Mouse (Mus musculus) liver, embryonic 14.5 days (tissue): ENCODE measurements around the gene Acaca. TPM values are rescaled to one million over a fixed set of nuclear protein-coding genes. Genes with fewer than 3 reads are reported as not detected.

Source experiments
- ATAC-seq: fragments of 200-750 bp; cut with Nextera tagmentation; 2 replicates; pipeline ENCODE4 v1.8.0; 2017; ENCODE audit warnings: moderate number of reproducible peaks, mild to moderate bottlenecking, moderate library complexity; ENCODE audit not compliant: insufficient read depth
- DNase-seq, 3 experiments: peaks; one replicate each; pipeline ENCODE4 v3.0.0-alpha.2; 2012 to 2013; ENCODE audit warnings: low read depth in 3 of 3, low spot score in 3 of 3
- H3K27ac ChIP-seq: fragments of 300-500 bp; sonication (generic); 2 replicates; pipeline ENCODE4 v1.5.1; 2014; ENCODE audit warnings: moderate library complexity, mild to moderate bottlenecking, control low read depth, inconsistent platforms
- H3K27me3 ChIP-seq: fragments of 300-500 bp; sonication (generic); 2 replicates; pipeline ENCODE4 v1.6.1; 2014; ENCODE audit warnings: mild to moderate bottlenecking, low read length, moderate library complexity; ENCODE audit not compliant: control insufficient read depth, insufficient read depth
- H3K36me3 ChIP-seq: fragments of 300-500 bp; sonication (generic); replicated peaks from 2 replicates; pipeline ENCODE4 v1.6.1; 2014; ENCODE audit warnings: low read depth; ENCODE audit not compliant: control insufficient read depth, insufficient read depth
- H3K4me1 ChIP-seq, 2 experiments: fragments of 200-500 bp in 1 of 2; fragments of 300-500 bp in 1 of 2; sonication (generic) in 1 of 2; replicated peaks; 2 replicates each; pipeline ENCODE4 v1.6.1; 2012 to 2014; ENCODE audit warnings: antibody characterized with exemption in 1 of 2, inconsistent platforms in 1 of 2, low read length in 1 of 2; ENCODE audit not compliant: control insufficient read depth in 2 of 2, insufficient read depth in 2 of 2
- H3K4me2 ChIP-seq: fragments of 300-500 bp; sonication (generic); 2 replicates; pipeline ENCODE4 v1.6.1; 2014; ENCODE audit warnings: low read depth, mild to moderate bottlenecking, control low read depth, moderate library complexity
- H3K4me3 ChIP-seq, 2 experiments: fragments of 200-500 bp in 1 of 2; fragments of 300-500 bp in 1 of 2; sonication (generic) in 1 of 2; 2 replicates each; pipeline ENCODE4 v1.5.1; 2012 to 2014; ENCODE audit warnings: low read depth in 2 of 2, low read length in 2 of 2, mild to moderate bottlenecking in 2 of 2, control low read depth in 1 of 2, inconsistent platforms in 1 of 2, moderate library complexity in 1 of 2; ENCODE audit not compliant: insufficient read depth in 1 of 2
- H3K9ac ChIP-seq: fragments of 300-500 bp; sonication (generic); replicated peaks from 2 replicates; pipeline ENCODE4 v1.6.1; 2014; ENCODE audit warnings: mild to moderate bottlenecking, control low read depth, moderate library complexity
- H3K9me3 ChIP-seq: fragments of 300-500 bp; sonication (generic); 2 replicates; pipeline ENCODE4 v1.6.1; 2016; ENCODE audit warnings: low read length, mixed read lengths; ENCODE audit not compliant: control insufficient read depth
- CTCF ChIP-seq: IDR thresholded peaks from 2 replicates; pipeline ENCODE4 v1.5.1; 2016; ENCODE audit warnings: antibody characterized with exemption, low read depth, control low read depth
- EP300 ChIP-seq: IDR thresholded peaks from 2 replicates; pipeline ENCODE4 v1.6.1; 2016; ENCODE audit warnings: antibody characterized with exemption, low read depth
- WGBS: fragments of 180-500 bp; shearing (Covaris S2); extraction: QIAGEN DNeasy Blood & Tissue Kit; methylation state at CpG from one replicate; pipeline ENCODE4 v1.1.7; 2014; ENCODE audit not compliant: insufficient replicate concordance; 5-methylcytosine and 5-hydroxymethylcytosine counted together
- polyA plus RNA-seq, 2 experiments: library from polyadenylated mRNA; depleted of rRNA in 1 of 2; stranded (reverse) in 1 of 2; unstranded in 1 of 2; fragments of >200 nt; fragmentation: Nextera tagmentation in 1 of 2; extraction: Ambion mirVana in 1 of 2; gene quantifications; 2 replicates each; pipeline versions ENCODE4 v1.2.1 to v1.2.3; 2012 to 2014

Gene Acaca
- polyA plus RNA-seq, 2 experiments, result 4.7 to 6.6 TPM

DNA sequence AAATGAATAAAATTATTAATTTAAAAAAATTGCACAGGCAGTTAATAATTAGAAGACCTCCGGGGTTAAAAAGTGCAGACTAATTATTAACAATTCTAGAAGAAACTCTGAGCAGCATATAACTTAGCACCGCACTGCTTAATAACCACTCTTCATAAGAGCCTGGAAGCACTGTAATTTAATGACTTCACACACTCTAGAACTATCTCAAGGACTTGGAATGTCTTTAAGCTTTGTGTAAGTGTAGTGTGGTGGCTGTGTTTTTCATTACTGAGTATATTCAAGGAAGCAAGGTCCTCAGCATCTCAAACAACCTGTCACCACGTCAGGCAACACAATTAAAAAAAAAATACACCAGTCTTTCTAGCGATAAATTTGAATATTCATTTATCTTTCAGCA, 34.4 kb upstream of the Acaca start:
- Histone ChIP-seq H3K27ac (no peak overlapping the region), H3K36me3 (no peaks in the 10 kb centered on the region; the same call in 1 of the 2 replicates), H3K4me1 (no peaks in the 10 kb centered on the region), H3K9me3 (no peaks in the 10 kb centered on the region), H3K4me2 (no peak overlapping the region), H3K4me3 (no peak overlapping the region), H3K27me3 (no peaks in the 10 kb centered on the region), H3K9ac (no peak overlapping the region)
- TF ChIP-seq CTCF, result no peak
- TF ChIP-seq EP300, result no peak
- WGBS, result 72% methylated on average over 4 of the region's 4 CpGs
- DNase-seq (no peak), ATAC-seq (no peak)

DNA sequence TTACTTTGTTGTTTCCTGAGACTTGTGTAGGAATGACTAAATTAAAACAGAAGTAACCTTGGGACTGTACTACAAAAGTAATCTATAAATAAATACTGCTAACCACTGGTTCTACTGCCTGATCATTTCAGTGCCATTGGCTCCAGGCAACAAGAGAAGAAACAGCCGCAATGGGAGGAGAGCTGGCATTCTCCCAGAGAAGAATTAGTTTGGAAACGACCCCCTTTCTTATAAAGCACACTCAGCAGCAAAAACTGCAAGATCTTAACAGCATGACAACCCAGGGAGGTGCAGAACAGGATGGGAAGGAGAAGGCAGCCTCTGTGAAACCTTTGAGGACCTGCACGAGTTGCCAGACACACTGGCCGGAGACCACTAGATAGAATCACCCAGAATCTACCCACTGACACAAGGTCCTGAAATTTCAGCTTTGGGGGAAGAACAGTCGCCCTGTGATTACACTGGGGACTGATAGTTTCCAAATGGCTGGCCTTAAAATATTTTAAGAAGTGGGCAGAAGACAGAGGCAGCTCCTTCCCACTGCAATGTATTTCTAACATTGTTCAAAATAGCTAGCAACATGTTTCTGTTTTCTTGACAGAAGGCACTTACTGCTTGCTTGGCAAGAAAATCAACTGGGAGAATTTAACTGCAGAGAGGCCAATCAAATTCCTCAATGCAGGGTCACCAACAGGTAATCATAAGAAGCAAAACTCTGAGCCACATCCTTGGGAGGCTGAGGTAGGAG, 32.0 kb upstream of the Acaca start:
- WGBS, result 68% methylated on average over 5 of the region's 5 CpGs
- ATAC-seq (no peak), DNase-seq (no peak)
- no peak overlapping the region for H3K27ac ChIP-seq
- H3K4me2 ChIP-seq, result no peak overlapping the region
- H3K4me1 ChIP-seq, result no peaks in the 10 kb centered on the region
- H3K9me3 ChIP-seq, result no peaks in the 10 kb centered on the region
- peaks cover 3% of the 10 kb centered on the region for H3K36me3 ChIP-seq
- TF ChIP-seq CTCF, result no peak
- no peak for TF ChIP-seq EP300
- no peaks in the 10 kb centered on the region for H3K27me3 ChIP-seq
- H3K4me3 ChIP-seq, result no peak overlapping the region
- H3K9ac ChIP-seq, result no peak overlapping the region

DNA sequence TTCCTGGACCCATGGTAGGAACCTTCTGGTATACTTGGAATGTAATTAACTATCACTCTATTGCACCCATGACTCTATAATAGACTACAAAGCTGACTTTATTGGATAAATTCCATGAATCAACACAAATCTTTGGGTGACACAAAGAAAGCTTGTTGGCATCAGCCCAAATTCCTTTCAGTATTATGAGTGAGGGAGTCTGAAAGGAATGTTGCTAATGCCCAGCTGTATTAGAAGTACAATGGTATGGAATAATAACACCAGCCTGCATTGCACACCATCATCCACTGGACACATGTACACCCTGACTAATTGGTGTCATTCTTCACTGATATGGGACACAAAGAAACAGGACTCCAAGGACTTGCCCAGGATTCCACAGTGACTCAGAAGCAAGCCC, 28.3 kb upstream of the Acaca start:
- H3K4me2 ChIP-seq, result no peak overlapping the region
- no peaks in the 10 kb centered on the region for H3K9me3 ChIP-seq
- H3K36me3 ChIP-seq, result peaks cover 8% of the 10 kb centered on the region
- no peak overlapping the region for H3K9ac ChIP-seq
- DNase-seq, result no peak
- H3K27ac ChIP-seq, result no peak overlapping the region
- H3K27me3 ChIP-seq, result no peaks in the 10 kb centered on the region
- no peaks in the 10 kb centered on the region for H3K4me1 ChIP-seq
- TF ChIP-seq CTCF, result no peak
- TF ChIP-seq EP300, result no peak
- no peak for ATAC-seq
- H3K4me3 ChIP-seq, result no peak overlapping the region

GRCm38 (mm10) chr11:84104036-84104435, 25.4 kb upstream of the Acaca start:
- Histone ChIP-seq H3K27ac (no peak overlapping the region), H3K36me3 (peaks cover 12% of the 10 kb centered on the region), H3K27me3 (no peaks in the 10 kb centered on the region), H3K4me3 (no peak overlapping the region), H3K9me3 (no peaks in the 10 kb centered on the region), H3K4me2 (no peak overlapping the region), H3K9ac (no peak overlapping the region), H3K4me1 (no peaks in the 10 kb centered on the region)
- no peak for DNase-seq
- TF ChIP-seq EP300, result no peak
- no peak for TF ChIP-seq CTCF
- WGBS, result 85% methylated on average over 6 of the region's 6 CpGs
- no peak for ATAC-seq

DNA sequence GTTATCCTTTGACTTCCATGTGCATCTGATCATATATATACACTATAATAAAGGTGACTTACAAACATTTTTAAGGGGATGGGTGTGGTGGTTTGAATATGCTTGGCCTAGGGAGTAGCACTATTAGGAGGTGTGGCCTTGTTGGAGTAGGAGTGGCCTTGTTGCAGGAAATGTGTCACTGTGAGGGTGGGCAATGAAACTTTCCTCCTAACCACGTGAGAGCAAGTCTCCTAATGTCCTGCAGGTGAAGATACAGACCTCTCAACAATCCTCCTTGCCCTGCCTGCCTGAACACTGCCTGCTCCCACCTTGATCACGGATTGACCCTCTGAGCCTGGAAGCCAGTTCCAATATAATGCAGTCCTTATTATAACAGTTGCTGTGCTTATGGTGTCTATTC, 22.3 kb upstream of the Acaca start:
- 48% methylated on average over 2 of the region's 2 CpGs for WGBS
- ATAC-seq (no peak), DNase-seq (no peak)
- H3K4me2 ChIP-seq, result no peak overlapping the region
- H3K9me3 ChIP-seq, result no peaks in the 10 kb centered on the region
- TF ChIP-seq EP300 (no peak), CTCF (no peak)
- no peak overlapping the region for H3K27ac ChIP-seq
- peaks cover 14% of the 10 kb centered on the region for H3K36me3 ChIP-seq
- no peaks in the 10 kb centered on the region for H3K27me3 ChIP-seq
- no peaks in the 10 kb centered on the region for H3K4me1 ChIP-seq
- H3K9ac ChIP-seq, result no peak overlapping the region
- no peak overlapping the region for H3K4me3 ChIP-seq
